Mouse (Mus musculus) cortical plate, adult 2 months (tissue): Measurements from ENCODE around the gene Gab2. TPM values are rescaled to one million over a fixed set of nuclear protein-coding genes. Genes with fewer than 3 reads are reported as not detected.

Experiments
- H3K27ac ChIP-seq: fragments of 200-500 bp; 2 replicates; pipeline ENCODE4 v1.5.1; 2012; ENCODE audit warnings: low read length, control low read depth, inconsistent platforms; ENCODE audit not compliant: insufficient read depth
- H3K4me1 ChIP-seq: fragments of 200-500 bp; 2 replicates; pipeline ENCODE4 v1.6.1; 2011; ENCODE audit warnings: low read length; ENCODE audit not compliant: control insufficient read depth, insufficient read depth
- H3K4me3 ChIP-seq: fragments of 200-500 bp; 2 replicates; pipeline ENCODE4 v1.5.1; 2011; ENCODE audit warnings: mild to moderate bottlenecking, low read length, control low read depth; ENCODE audit not compliant: insufficient read depth
- CTCF ChIP-seq: fragments of 200-500 bp; IDR thresholded peaks from 2 replicates; pipeline ENCODE4 v1.5.1; 2011; ENCODE audit warnings: mild to moderate bottlenecking, control low read depth, low read length; ENCODE audit not compliant: insufficient read depth; ENCODE audit errors: extremely low read depth
- POLR2A ChIP-seq: fragments of 200-500 bp; IDR thresholded peaks from 2 replicates; pipeline ENCODE4 v1.6.1; 2011; ENCODE audit warnings: mild to moderate bottlenecking, low read length, control low read depth; ENCODE audit not compliant: insufficient read depth; ENCODE audit errors: extremely low read depth
- polyA plus RNA-seq: library from polyadenylated mRNA; depleted of rRNA; stranded (reverse); fragments of >200 nt; gene quantifications from 2 replicates; pipeline ENCODE4 v1.2.3, GENCODE M21; 2012

The Gab2 gene
- polyA plus RNA-seq, 1 experiment: 11.0 TPM

GRCm38 (mm10) chr7:97298279-97298678 is 216.9 kb downstream of the Gab2 start:
- Histone ChIP-seq H3K4me3 (no peak overlapping the region), H3K27ac (no peak overlapping the region), H3K4me1 (no peaks in the 10 kb centered on the region)
- TF ChIP-seq POLR2A: no peak

DNA sequence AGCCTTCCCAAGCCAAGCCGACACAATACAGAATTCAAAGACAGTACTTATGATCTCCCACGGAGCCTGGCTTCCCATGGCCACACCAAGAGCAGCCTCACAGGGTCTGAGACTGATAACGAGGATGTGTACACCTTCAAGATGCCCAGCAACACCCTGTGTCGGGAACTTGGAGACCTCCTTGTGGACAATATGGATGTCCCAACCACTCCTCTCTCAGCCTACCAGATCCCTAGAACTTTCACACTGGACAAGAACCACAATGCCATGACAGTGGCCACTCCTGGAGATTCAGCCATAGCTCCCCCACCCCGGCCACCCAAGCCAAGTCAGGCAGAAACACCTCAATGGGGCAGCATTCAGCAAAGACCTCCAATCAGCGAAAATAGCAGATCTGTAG is 217.6 kb downstream of the Gab2 start:
- Histone ChIP-seq H3K27ac (no peak overlapping the region), H3K4me1 (no peaks in the 10 kb centered on the region), H3K4me3 (no peak overlapping the region)
- no peak for TF ChIP-seq CTCF
- no peak for TF ChIP-seq POLR2A

DNA sequence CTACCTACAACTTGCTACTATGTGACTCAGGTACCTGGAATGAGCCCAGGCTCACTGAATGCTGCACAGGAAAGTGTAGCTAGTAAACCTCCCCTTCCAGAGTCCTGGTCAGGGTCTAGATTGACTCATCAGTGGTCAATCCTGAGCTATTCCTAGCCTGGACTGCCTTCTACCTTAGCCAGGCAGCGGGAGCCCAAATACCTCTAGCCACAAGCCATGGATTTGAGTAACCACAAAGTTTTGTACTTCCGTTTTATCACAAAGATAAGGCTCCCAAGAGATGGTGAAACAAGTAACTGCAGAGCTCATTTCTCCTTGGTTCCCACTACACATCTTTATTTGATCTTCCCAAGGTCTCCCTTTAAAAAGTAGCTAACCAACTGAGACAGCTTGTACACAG is 219.5 kb downstream of the Gab2 start:
- TF ChIP-seq POLR2A (no peak), CTCF (no peak)
- H3K27ac ChIP-seq: no peak overlapping the region
- H3K4me1 ChIP-seq: no peaks in the 10 kb centered on the region
- no peak overlapping the region for H3K4me3 ChIP-seq

DNA sequence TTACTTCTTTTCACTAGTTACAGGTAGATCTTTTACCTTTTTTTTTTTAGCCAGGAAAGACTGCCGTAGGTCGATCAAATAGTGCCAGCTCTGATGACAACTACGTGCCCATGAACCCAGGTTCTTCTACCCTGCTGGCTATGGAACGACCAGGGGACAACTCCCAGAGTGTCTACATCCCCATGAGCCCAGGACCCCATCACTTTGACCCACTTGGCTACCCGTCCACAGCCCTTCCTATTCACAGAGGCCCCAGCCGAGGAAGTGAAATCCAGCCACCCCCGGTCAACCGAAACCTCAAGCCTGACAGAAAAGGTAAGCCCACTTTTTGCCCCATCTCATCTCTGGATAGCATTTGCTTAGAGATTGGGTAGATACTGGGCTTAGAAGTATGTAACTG is 219.9 kb downstream of the Gab2 start:
- no peak overlapping the region for H3K27ac ChIP-seq
- H3K4me1 ChIP-seq: no peaks in the 10 kb centered on the region
- TF ChIP-seq POLR2A (no peak), CTCF (no peak)
- H3K4me3 ChIP-seq: no peak overlapping the region

- no peak overlapping the region for H3K4me3 ChIP-seq
- TF ChIP-seq CTCF: no peak
- TF ChIP-seq POLR2A: no peak
- no peaks in the 10 kb centered on the region for H3K4me1 ChIP-seq
- no peak overlapping the region for H3K27ac ChIP-seq
These were observed 220.9 kb downstream of the Gab2 start for GRCm38 (mm10) chr7:97302261-97302660.

- Histone ChIP-seq H3K4me1 (no peaks in the 10 kb centered on the region), H3K27ac (no peak overlapping the region), H3K4me3 (no peak overlapping the region)
- no peak for TF ChIP-seq POLR2A
- TF ChIP-seq CTCF: no peak
These were observed 221.5 kb downstream of the Gab2 start for GRCm38 (mm10) chr7:97302876-97303275.

- H3K27ac ChIP-seq: no peak overlapping the region
- TF ChIP-seq POLR2A (no peak), CTCF (no peak)
- no peaks in the 10 kb centered on the region for H3K4me1 ChIP-seq
- no peak overlapping the region for H3K4me3 ChIP-seq
These were observed 222.2 kb downstream of the Gab2 start for GRCm38 (mm10) chr7:97303614-97304013.

GRCm38 (mm10) chr7:97304471-97304870 is 223.1 kb downstream of the Gab2 start:
- TF ChIP-seq POLR2A (no peak), CTCF (no peak)
- Histone ChIP-seq H3K4me1 (no peaks in the 10 kb centered on the region), H3K4me3 (no peak overlapping the region), H3K27ac (no peak overlapping the region)

GRCm38 (mm10) chr7:97305206-97305605 is 223.8 kb downstream of the Gab2 start:
- TF ChIP-seq POLR2A (no peak), CTCF (no peak)
- Histone ChIP-seq H3K27ac (no peak overlapping the region), H3K4me1 (no peaks in the 10 kb centered on the region), H3K4me3 (no peak overlapping the region)

- H3K4me1 ChIP-seq: no peaks in the 10 kb centered on the region
- TF ChIP-seq CTCF (no peak), POLR2A (no peak)
- H3K27ac ChIP-seq: no peak overlapping the region
- H3K4me3 ChIP-seq: no peak overlapping the region
These were observed 225.4 kb downstream of the Gab2 start for GRCm38 (mm10) chr7:97306813-97307212.

DNA sequence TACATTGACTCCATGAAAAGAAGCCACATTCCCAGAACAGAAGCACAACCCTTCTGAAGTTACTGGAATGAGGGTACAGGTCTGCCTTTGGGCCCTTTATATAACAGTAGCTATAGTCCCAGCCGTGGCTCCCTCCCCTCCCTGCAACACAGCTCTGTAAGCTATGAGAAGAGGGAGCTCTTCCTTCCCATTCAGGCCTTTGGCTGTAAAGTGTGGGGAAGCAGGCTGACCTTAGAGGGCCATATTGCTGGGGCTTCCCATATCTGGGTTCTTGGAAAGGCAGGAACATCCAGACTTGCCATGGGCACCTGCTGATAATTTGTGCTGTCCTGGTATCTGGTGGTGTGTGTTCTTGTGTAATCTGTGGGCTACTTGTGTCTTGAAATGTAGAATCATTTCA is 226.2 kb downstream of the Gab2 start:
- no peak overlapping the region for H3K4me3 ChIP-seq
- H3K4me1 ChIP-seq: no peaks in the 10 kb centered on the region
- no peak overlapping the region for H3K27ac ChIP-seq
- TF ChIP-seq CTCF: no peak
- TF ChIP-seq POLR2A: no peak
